Mouse (Mus musculus): ENCODE results near the gene Rai14.

Gene Rai14

DNA sequence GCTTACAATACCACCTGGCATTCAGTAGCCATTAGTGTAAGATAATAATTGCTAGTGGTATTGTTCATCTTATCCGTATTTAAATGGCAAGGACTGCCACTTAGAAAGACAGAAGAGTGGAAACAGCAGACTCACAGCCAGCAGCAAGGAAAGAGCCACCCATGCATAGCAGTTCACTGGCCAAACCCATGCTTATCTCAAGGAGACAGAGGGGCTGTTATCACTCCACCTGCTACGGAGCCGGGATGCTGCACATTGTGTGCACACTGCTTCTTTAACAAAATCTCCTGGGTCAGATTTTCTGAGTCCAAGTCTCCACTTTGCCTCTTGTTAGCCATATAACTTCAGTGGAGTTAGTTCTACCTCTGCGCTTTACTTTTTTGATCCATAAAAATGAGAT is 183.1 kb downstream of the Rai14 start:
- DNase-seq (ENCODE audit: low spot score): no peak

DNA sequence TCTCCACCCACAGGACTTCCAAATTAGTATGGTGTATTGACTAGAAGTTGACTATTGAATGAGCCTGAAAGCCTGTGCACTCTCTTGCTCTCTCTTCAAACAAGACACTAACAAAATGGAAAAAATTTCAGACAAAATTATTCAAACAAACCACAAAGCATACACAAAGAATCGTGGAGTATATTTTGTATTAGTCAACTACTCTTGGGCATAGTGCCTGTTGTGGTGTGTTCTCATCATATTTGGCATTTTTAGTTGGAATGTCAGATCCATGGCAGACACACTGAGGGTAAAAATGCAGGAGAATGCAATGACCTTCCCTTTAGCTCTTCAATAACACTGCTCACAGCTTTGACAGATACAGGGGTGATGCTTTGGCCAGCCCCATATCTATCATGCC is 188.5 kb downstream of the Rai14 start:
- no peak for DNase-seq (ENCODE audit: low spot score)
